Mouse (Mus musculus): Measurements from ENCODE around the gene Lcp1.

- TF ChIP-seq CTCF (IDR thresholded peaks at IDR 0.05; ENCODE audit: low read depth) = no peak
- TF ChIP-seq EP300 (optimal IDR thresholded peaks at IDR 0.05) = no peak
Observed at GRCm38 (mm10) chr14:75154481-75154880, 23.6 kb downstream of the Lcp1 start.

All from stomach, postnatal 0 days (tissue).